Mouse (Mus musculus) myocyte (in vitro differentiated cells): ENCODE data around the gene Zhx3.

ENCODE experiments used
- POLR2A ChIP-seq: IDR thresholded peaks from one replicate; pipeline ENCODE4 v1.6.1; 2011; ENCODE audit warnings: low read depth, mild to moderate bottlenecking, control low read depth, moderate library complexity; ENCODE audit not compliant: insufficient read length
- SRF ChIP-seq: IDR thresholded peaks from one replicate; pipeline ENCODE4 v1.6.1; 2011; ENCODE audit warnings: low read depth; ENCODE audit not compliant: control insufficient read depth, insufficient read length

- TF ChIP-seq POLR2A = no peak
- TF ChIP-seq SRF = no peak
These were observed 112.2 kb downstream of the Zhx3 start for GRCm38 (mm10) chr2:160760433-160761184.
